Mouse (Mus musculus): Measurements from ENCODE around the gene Chrd.

- no peak for TF ChIP-seq CTCF (IDR thresholded peaks at IDR 0.05; ENCODE audit: insufficient read depth, low read depth, low read length)
- no peak for TF ChIP-seq POLR2A (IDR thresholded peaks at IDR 0.05; ENCODE audit: insufficient read depth, low read depth, low read length)
These were observed 11.1 kb upstream of the Chrd start for GRCm38 (mm10) chr16:20721808-20722207.

Data from olfactory bulb, adult 2 months (tissue).